Mouse (Mus musculus) erythroid progenitor cell, adult 5-6 weeks (primary cell): ENCODE measurements around the gene Klf2. TPM values are rescaled to one million over a fixed set of nuclear protein-coding genes. Genes with fewer than 3 reads are reported as not detected.

Source experiments
- ATAC-seq: replicated peaks from 2 replicates; pipeline ENCODE4 v1.8.0; 2016; ENCODE audit warnings: moderate number of reproducible peaks, mild to moderate bottlenecking, moderate TSS enrichment, inconsistent platforms; ENCODE audit not compliant: poor library complexity, low FRiP score, severe bottlenecking
- total RNA-seq, 2 experiments: library from RNA; stranded (forward) in 1 of 2; stranded (reverse) in 1 of 2; fragments of 150-400 nt in 1 of 2; fragments of 186-747, 209-891 nt in 1 of 2; gene quantifications; 2 replicates each; pipeline versions ENCODE4 v1.2.3 to v1.2.4; 2015 to 2017; ENCODE audit warnings: low replicate concordance in 2 of 2

Gene Klf2
- total RNA-seq, 2 experiments from 2014 or later = 2.9 to 5.4 TPM

GRCm38 (mm10) chr8:72303633-72304032 is 15.2 kb upstream of the Klf2 start:
- no peak for ATAC-seq

GRCm38 (mm10) chr8:72305210-72305905 is 13.5 kb upstream of the Klf2 start, which contains the start of gene Gm10282:
Gene Gm10282, minus strand, starts transcription at chr8:72305260.
- no peak for ATAC-seq

GRCm38 (mm10) chr8:72306913-72307312 is 11.9 kb upstream of the Klf2 start:
- ATAC-seq = no peak

GRCm38 (mm10) chr8:72308276-72308675 is 10.6 kb upstream of the Klf2 start:
- no peak for ATAC-seq

GRCm38 (mm10) chr8:72310849-72311506 is 7.9 kb upstream of the Klf2 start:
- no peak for ATAC-seq

GRCm38 (mm10) chr8:72312926-72313518 is 5.8 kb upstream of the Klf2 start:
- no peak for ATAC-seq

GRCm38 (mm10) chr8:72316053-72316695 is 2.7 kb upstream of the Klf2 start:
- ATAC-seq = no peak

GRCm38 (mm10) chr8:72317741-72318301 is 1.0 kb upstream of the Klf2 start:
- no peak for ATAC-seq

- ATAC-seq = no peak
These were observed 564 bp downstream of the Klf2 start for GRCm38 (mm10) chr8:72319397-72319796.

- ATAC-seq = no peak
These were observed 1.3 kb downstream of the Klf2 start for GRCm38 (mm10) chr8:72319921-72320802.

- no peak for ATAC-seq
These were observed 2.2 kb downstream of the Klf2 start for GRCm38 (mm10) chr8:72320803-72321583.

- ATAC-seq = no peak
These were observed 3.0 kb downstream of the Klf2 start for GRCm38 (mm10) chr8:72321635-72322441.

GRCm38 (mm10) chr8:72322471-72322889 is 3.6 kb downstream of the Klf2 start:
- ATAC-seq = no peak

GRCm38 (mm10) chr8:72323131-72323725 is 4.4 kb downstream of the Klf2 start:
- ATAC-seq = no peak

GRCm38 (mm10) chr8:72324036-72324706 is 5.3 kb downstream of the Klf2 start:
- no peak for ATAC-seq

- no peak for ATAC-seq
These were observed 5.9 kb downstream of the Klf2 start for GRCm38 (mm10) chr8:72324708-72325107.

GRCm38 (mm10) chr8:72329116-72329515 is 10.3 kb downstream of the Klf2 start:
- no peak for ATAC-seq
